Mouse (Mus musculus) CH12.LX (cell line): ENCODE data around the gene Btbd2. TPM values are rescaled to one million over a fixed set of nuclear protein-coding genes. Genes with fewer than 3 reads are reported as not detected.
A peak's percentile ranks its signal among the peaks of the same experiment; 100 is the strongest.

Experiments
- DNase-seq: peaks from one replicate; pipeline ENCODE4 v3.0.0-alpha.2; 2013; ENCODE audit errors: extremely low read depth
- H3K27ac ChIP-seq: 2 replicates; pipeline ENCODE4 v1.5.1; 2012; ENCODE audit warnings: low read depth, mild to moderate bottlenecking, control low read depth, moderate library complexity; ENCODE audit not compliant: insufficient read depth
- H3K27me3 ChIP-seq: replicated peaks from 2 replicates; pipeline ENCODE3; 2012; ENCODE audit warnings: inconsistent platforms
- H3K36me3 ChIP-seq, 2 experiments: replicated peaks in 1 of 2; 2 replicates each; pipeline versions ENCODE3 to v1.6.1; 2012; ENCODE audit warnings: inconsistent platforms in 1 of 2, low read length in 1 of 2, mild to moderate bottlenecking in 1 of 2, mixed read lengths in 1 of 2, moderate library complexity in 1 of 2; ENCODE audit not compliant: control insufficient read depth in 1 of 2, insufficient read depth in 1 of 2
- H3K4me1 ChIP-seq, 2 experiments: 2 replicates each; pipeline ENCODE4 v1.6.1; 2012; ENCODE audit warnings: inconsistent platforms in 1 of 2, moderate library complexity in 1 of 2; ENCODE audit not compliant: insufficient read depth in 2 of 2, control insufficient read depth in 1 of 2
- H3K4me2 ChIP-seq: 2 replicates; pipeline ENCODE4 v1.6.1; 2012; ENCODE audit warnings: low read depth, mild to moderate bottlenecking, control low read depth; ENCODE audit not compliant: poor library complexity, insufficient read depth, severe bottlenecking
- H3K4me3 ChIP-seq, 3 experiments: fragments of 150-350 bp in 1 of 3; sonication (generic) in 1 of 3; replicated peaks in 1 of 3; 2 replicates each; pipeline versions ENCODE3 to v1.5.1; 2011 to 2012; ENCODE audit warnings: low read depth in 2 of 3, low read length in 2 of 3, mild to moderate bottlenecking in 2 of 3, moderate library complexity in 2 of 3, control low read depth in 1 of 3, improper control_type of control experiment in 1 of 3, inconsistent platforms in 1 of 3, mixed read lengths in 1 of 3; ENCODE audit not compliant: poor library complexity in 1 of 3
- H3K79me2 ChIP-seq: replicated peaks from 2 replicates; pipeline ENCODE4 v1.6.1; 2012; ENCODE audit warnings: mild to moderate bottlenecking, moderate library complexity; ENCODE audit not compliant: control insufficient read depth, poor library complexity, insufficient read depth, severe bottlenecking; ENCODE audit errors: extremely low read depth
- H3K9ac ChIP-seq: 2 replicates; pipeline ENCODE4 v1.6.1; 2012; ENCODE audit warnings: low read depth, mild to moderate bottlenecking, control low read depth, moderate library complexity; ENCODE audit not compliant: insufficient read depth
- H3K9me3 ChIP-seq: replicated peaks from 2 replicates; pipeline ENCODE3; 2012; ENCODE audit warnings: low read length, inconsistent platforms, mixed read lengths
- BHLHE40 ChIP-seq: IDR thresholded peaks from 2 replicates; pipeline ENCODE4 v1.6.1; 2011; ENCODE audit warnings: mild to moderate bottlenecking, low read depth, low read length, improper control_type of control experiment
- CHD1 ChIP-seq: IDR thresholded peaks from 2 replicates; pipeline ENCODE4 v1.6.1; 2012; ENCODE audit warnings: low read depth, low read length, improper control_type of control experiment, inconsistent platforms
- CHD2 ChIP-seq: IDR thresholded peaks from 2 replicates; pipeline ENCODE4 v1.6.1; 2011; ENCODE audit warnings: low read length, improper control_type of control experiment
- E2F4 ChIP-seq: IDR thresholded peaks from 2 replicates; pipeline ENCODE4 v1.6.1; 2011; ENCODE audit warnings: low read depth, low read length, improper control_type of control experiment; ENCODE audit not compliant: insufficient replicate concordance
- ELF1 ChIP-seq: IDR thresholded peaks from 2 replicates; pipeline ENCODE4 v1.6.1; 2014; ENCODE audit warnings: low read depth, mild to moderate bottlenecking, inconsistent platforms, low read length, improper control_type of control experiment
- EP300 ChIP-seq: IDR thresholded peaks from 2 replicates; pipeline ENCODE4 v1.6.1; 2011; ENCODE audit warnings: low read length, improper control_type of control experiment
- ETS1 ChIP-seq: conservative IDR thresholded peaks from 2 replicates; pipeline ENCODE4 v1.6.1; 2012; ENCODE audit warnings: low read depth, mild to moderate bottlenecking, inconsistent platforms, low read length, improper control_type of control experiment, moderate library complexity
- GABPA ChIP-seq: IDR thresholded peaks from 2 replicates; pipeline ENCODE4 v1.6.1; 2012; ENCODE audit warnings: low read depth, low read length, improper control_type of control experiment, inconsistent platforms; ENCODE audit not compliant: insufficient replicate concordance
- HCFC1 ChIP-seq: IDR thresholded peaks from 2 replicates; pipeline ENCODE4 v1.6.1; 2012; ENCODE audit warnings: low read depth, mild to moderate bottlenecking, inconsistent platforms, low read length, improper control_type of control experiment
- IRF4 ChIP-seq: IDR thresholded peaks from 2 replicates; pipeline ENCODE4 v1.6.1; 2014; ENCODE audit warnings: low read depth, mild to moderate bottlenecking, inconsistent platforms, low read length, improper control_type of control experiment
- JUND ChIP-seq: conservative IDR thresholded peaks from 2 replicates; pipeline ENCODE4 v1.6.1; 2011; ENCODE audit warnings: low read depth, low read length, improper control_type of control experiment
- KAT2A ChIP-seq: IDR thresholded peaks from 2 replicates; pipeline ENCODE4 v1.6.1; 2012; ENCODE audit warnings: low read length, improper control_type of control experiment, inconsistent platforms; ENCODE audit not compliant: insufficient replicate concordance
- MAFK ChIP-seq: IDR thresholded peaks from 2 replicates; pipeline ENCODE4 v1.6.1; 2011; ENCODE audit warnings: low read length, improper control_type of control experiment; ENCODE audit not compliant: insufficient replicate concordance
- MAX ChIP-seq: IDR thresholded peaks from 2 replicates; pipeline ENCODE4 v1.6.1; 2011; ENCODE audit warnings: low read length, improper control_type of control experiment
- MEF2A ChIP-seq: IDR thresholded peaks from 2 replicates; pipeline ENCODE4 v1.6.1; 2014; ENCODE audit warnings: low read depth, mild to moderate bottlenecking, inconsistent platforms, low read length, improper control_type of control experiment, borderline replicate concordance
- MXI1 ChIP-seq: IDR thresholded peaks from 2 replicates; pipeline ENCODE4 v1.6.1; 2011; ENCODE audit warnings: mild to moderate bottlenecking, low read depth, low read length, improper control_type of control experiment
- MYC ChIP-seq: IDR thresholded peaks from 2 replicates; pipeline ENCODE4 v1.6.1; 2011; ENCODE audit warnings: low read depth, mild to moderate bottlenecking, improper control_type of control experiment, low read length
- NELFE ChIP-seq: IDR thresholded peaks from 2 replicates; pipeline ENCODE4 v1.6.1; 2011; ENCODE audit warnings: low read depth, low read length, improper control_type of control experiment
- NRF1 ChIP-seq: IDR thresholded peaks from 2 replicates; pipeline ENCODE4 v1.6.1; 2014; ENCODE audit warnings: low read depth, mild to moderate bottlenecking, inconsistent platforms, low read length, improper control_type of control experiment, moderate library complexity
- POLR2A ChIP-seq: IDR thresholded peaks from 2 replicates; pipeline ENCODE4 v1.6.1; 2011; ENCODE audit warnings: low read depth, mild to moderate bottlenecking, improper control_type of control experiment, low read length
- RCOR1 ChIP-seq: conservative IDR thresholded peaks from 2 replicates; pipeline ENCODE4 v1.6.1; 2012; ENCODE audit warnings: low read depth, mild to moderate bottlenecking, inconsistent platforms, low read length, improper control_type of control experiment
- SIN3A ChIP-seq: IDR thresholded peaks from 2 replicates; pipeline ENCODE4 v1.6.1; 2012; ENCODE audit warnings: low read length, improper control_type of control experiment, inconsistent platforms
- SMC3 ChIP-seq: IDR thresholded peaks from 2 replicates; pipeline ENCODE4 v1.6.1; 2011; ENCODE audit warnings: low read depth, low read length, improper control_type of control experiment
- TBP ChIP-seq: conservative IDR thresholded peaks from 2 replicates; pipeline ENCODE4 v1.6.1; 2011; ENCODE audit warnings: low read depth, low read length, improper control_type of control experiment
- UBTF ChIP-seq: IDR thresholded peaks from 2 replicates; pipeline ENCODE4 v1.6.1; 2012; ENCODE audit warnings: low read depth, mild to moderate bottlenecking, inconsistent platforms, low read length, improper control_type of control experiment, moderate library complexity
- ZKSCAN1 ChIP-seq: IDR thresholded peaks from 2 replicates; pipeline ENCODE4 v1.6.1; 2012; ENCODE audit warnings: low read depth, inconsistent platforms, low read length, improper control_type of control experiment, borderline replicate concordance
- ZNF384 ChIP-seq: IDR thresholded peaks from 2 replicates; pipeline ENCODE4 v1.6.1; 2012; ENCODE audit warnings: low read depth, low read length, improper control_type of control experiment, inconsistent platforms
- dilution Hi-C: fragments of 300-500 bp; cut with MboI; formaldehyde crosslinking; loops from 2 replicates; pipeline ENCODE4 v1.14.3; 2020; ENCODE audit warnings: low sequenced_read_pairs; ENCODE audit not compliant: extremely low pct_unique_long_range_greater_than_20kb, extremely low pct_ligation_motif_present
- in situ Hi-C: fragments of 300-500 bp; cut with MboI; formaldehyde crosslinking; loops from 3 replicates; pipeline ENCODE4 v1.14.3; 2019; ENCODE audit warnings: low sequenced_read_pairs, low pct_ligation_motif_present, low pct_unique_long_range_greater_than_20kb, mixed read lengths
- polyA plus RNA-seq: library from polyadenylated mRNA; unstranded; fragments of >175 nt; gene quantifications from 2 replicates; pipeline ENCODE4 v1.2.1, GENCODE M21; 2012; ENCODE audit warnings: low read depth; ENCODE audit not compliant: insufficient read length
- total RNA-seq, 2 experiments: library from RNA; depleted of rRNA; stranded (reverse); fragments of 300-350 nt in 1 of 2; fragments of >200 nt in 1 of 2; gene quantifications; 2 replicates each; pipeline ENCODE4 v1.2.3; 2012 to 2014

Gene Btbd2
- total and polyA plus RNA-seq, 3 experiments, result 11.1 to 26.2 (median 19.4) TPM

DNA sequence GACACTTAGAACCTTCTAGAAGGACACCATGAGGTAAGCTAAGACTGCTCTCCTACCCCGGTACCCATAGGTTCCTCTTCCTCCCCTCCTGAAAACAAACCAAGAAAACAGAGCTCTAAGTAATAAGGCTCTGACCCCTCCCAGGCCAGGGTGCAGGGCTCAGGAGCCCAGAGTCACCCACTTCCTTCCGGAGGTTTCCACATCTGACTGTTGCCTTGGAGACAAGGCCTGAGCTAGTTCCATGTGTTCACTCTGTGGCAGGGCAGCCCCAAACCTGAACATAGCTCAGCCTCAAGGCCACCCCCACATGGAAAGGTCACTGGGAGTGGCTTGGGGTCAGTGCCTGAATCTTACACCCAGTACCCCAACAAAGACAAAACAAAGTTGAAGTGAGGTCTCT is 38.3 kb upstream of the Btbd2 start:
- dilution Hi-C loops (no loop called here), in situ Hi-C loops (loop anchor here (25.0 kb wide), 1 partner anchor 258 kb away; the partner anchor contains the start of gene Tcf3)
- DNase-seq, result peak; percentile 96
- Histone ChIP-seq H3K79me2 (peaks cover 27% of the 10 kb centered on the region), H3K27me3 (no peaks in the 10 kb centered on the region), H3K4me2 (peak overlapping the region; percentile 91), H3K9ac (peak overlapping the region; percentile 61), H3K4me1 (peaks cover 56 to 94% of the 10 kb centered on the region in 2 experiments), H3K4me3 (peak overlapping the region; percentile 21 to 56 (median 21)), H3K9me3 (no peaks in the 10 kb centered on the region), H3K27ac (peak overlapping the region; percentile 100), H3K36me3 (peaks cover 11 to 38% of the 10 kb centered on the region in 2 experiments)
- no peak for TF ChIP-seq ZKSCAN1
- TF ChIP-seq HCFC1, result peak; percentile 58
- TF ChIP-seq SIN3A, result peak; percentile 74
- peak; percentile 70; the same call in 1 of the 2 replicates for TF ChIP-seq MEF2A
- no peak for TF ChIP-seq CHD1
- TF ChIP-seq ZNF384, result no peak
- TF ChIP-seq IRF4, result peak; percentile 80
- peak; percentile 76 for TF ChIP-seq EP300
- peak; percentile 73 for TF ChIP-seq BHLHE40
- TF ChIP-seq NELFE, result peak; percentile 59; the same call in 1 of the 2 replicates
- TF ChIP-seq MYC, result peak; percentile 76; the same call in 1 of the 2 replicates
- no peak; the same call in 1 of the 2 replicates for TF ChIP-seq CHD2
- TF ChIP-seq RCOR1, result no peak
- no peak for TF ChIP-seq GABPA
- TF ChIP-seq UBTF, result no peak
- TF ChIP-seq KAT2A, result 0 out of 2 replicates have a peak, but pooled peaks have one; percentile 2
- TF ChIP-seq JUND, result no peak; the same call in 1 of the 2 replicates
- no peak for TF ChIP-seq SMC3
- peak; percentile 55; the same call in 1 of the 2 replicates for TF ChIP-seq POLR2A
- TF ChIP-seq MAFK, result no peak
- TF ChIP-seq MXI1, result peak; percentile 97
- no peak for TF ChIP-seq E2F4
- TF ChIP-seq TBP, result peak; percentile 41; the same call in 1 of the 2 replicates
- TF ChIP-seq NRF1, result no peak
- peak; percentile 95 for TF ChIP-seq ETS1
- peak; percentile 83 for TF ChIP-seq ELF1
- TF ChIP-seq MAX, result peak; percentile 80
